13 mouse cellular contexts compared by ENCODE assay signal in genomic region chr4:83976067-83976466, GRCm38 (mm10).
DNase-seq lines count a peak whose midpoint lies in the region; ATAC-seq lines count a peak whose summit lies in the region.
"Had no signal": no experiment of that assay in that cellular context is flagged by ENCODE, and none has a peak within 500 bp of the region (broad histone marks: within the 10 kb centered on the region; RNA-seq: fewer than 3 reads in every experiment).

No protein-coding gene starts in this region.

- H3K9ac ChIP-seq in kidney, embryonic 16.5 days (replicated peaks; ENCODE audit: low read length), result no peak overlapping the region
- H3K9ac ChIP-seq in hindbrain, embryonic 12.5 days, result no peak overlapping the region
- no peak overlapping the region for H3K9ac ChIP-seq in neural tube, embryonic 13.5 days
- H3K9ac ChIP-seq: forebrain, embryonic 15.5 days had no signal

- H3K4me1 ChIP-seq in kidney, embryonic 16.5 days (ENCODE audit: insufficient read depth, low read length), result peaks cover 3% of the 10 kb centered on the region; the same call in 1 of the 2 replicates
- H3K4me1 ChIP-seq in hindbrain, embryonic 12.5 days, result peaks cover 6% of the 10 kb centered on the region; the same call in 1 of the 2 replicates
- H3K4me1 ChIP-seq in neural tube, embryonic 13.5 days (replicated peaks), result peaks cover 6% of the 10 kb centered on the region
- H3K4me1 ChIP-seq in midbrain, embryonic 10.5 days, result peaks cover 2% of the 10 kb centered on the region; the same call in 1 of the 2 replicates
- H3K4me1 ChIP-seq: forebrain, embryonic 15.5 days had no signal

- DNase-seq in adrenal gland, postnatal 14 days, result peak; percentile 22
- DNase-seq in adrenal gland, adult 8-10 months, result no peak
- DNase-seq in kidney, postnatal 36 days, result no peak
- no peak for DNase-seq in midbrain, embryonic 10.5 days (ENCODE audit: low spot score)
- no peak for DNase-seq in urinary bladder, postnatal 4 days (ENCODE audit: low spot score in 2 of 2)
- DNase-seq: adrenal gland, adult 2 months; cerebellum, adult 8-10 months; kidney, postnatal 25 days had no signal

- H3K4me3 ChIP-seq in kidney, embryonic 16.5 days (ENCODE audit: low read length), result no peak overlapping the region
- H3K4me3 ChIP-seq in hindbrain, embryonic 12.5 days, result no peak overlapping the region
- no peak overlapping the region for H3K4me3 ChIP-seq in neural tube, embryonic 13.5 days
- no peak overlapping the region for H3K4me3 ChIP-seq in midbrain, embryonic 10.5 days
- H3K4me3 ChIP-seq: forebrain, embryonic 15.5 days; megakaryocyte, embryonic 14.5 days had no signal

- H3K4me2 ChIP-seq in kidney, embryonic 16.5 days (replicated peaks; ENCODE audit: low read depth, low read length), result no peak overlapping the region
- H3K4me2 ChIP-seq in hindbrain, embryonic 12.5 days (replicated peaks), result 0 out of 2 replicates have a peak overlapping the region, but pooled peaks have one; percentile 13
- peak overlapping the region; percentile 11 for H3K4me2 ChIP-seq in neural tube, embryonic 13.5 days
- H3K4me2 ChIP-seq: forebrain, embryonic 15.5 days had no signal

- 0 out of 2 replicates have a peak, but pooled peaks have one; percentile 42 for ATAC-seq in kidney, embryonic 16.5 days (ENCODE audit: low FRiP score, low TSS enrichment)
- no peak for ATAC-seq in hindbrain, embryonic 12.5 days (ENCODE audit: low FRiP score)
- no peak for ATAC-seq in neural tube, embryonic 13.5 days (ENCODE audit: low read depth)
- ATAC-seq: forebrain, embryonic 15.5 days had no signal

- H3K9me3 ChIP-seq in kidney, embryonic 16.5 days (ENCODE audit: low read length), result no peaks in the 10 kb centered on the region
- H3K9me3 ChIP-seq in hindbrain, embryonic 12.5 days (replicated peaks), result no peaks in the 10 kb centered on the region
- no peaks in the 10 kb centered on the region for H3K9me3 ChIP-seq in neural tube, embryonic 13.5 days
- no peaks in the 10 kb centered on the region for H3K9me3 ChIP-seq in midbrain, embryonic 10.5 days (replicated peaks)
- H3K9me3 ChIP-seq: forebrain, embryonic 15.5 days had no signal

- no peaks in the 10 kb centered on the region for H3K27me3 ChIP-seq in kidney, embryonic 16.5 days (ENCODE audit: insufficient read depth, low read length)
- H3K27me3 ChIP-seq in hindbrain, embryonic 12.5 days, result no peaks in the 10 kb centered on the region; the same call in none of the 2 replicates
- H3K27me3 ChIP-seq in neural tube, embryonic 13.5 days, result peaks cover 11% of the 10 kb centered on the region
- no peaks in the 10 kb centered on the region for H3K27me3 ChIP-seq in midbrain, embryonic 10.5 days (ENCODE audit: low read depth, poor library complexity, severe bottlenecking)
- H3K27me3 ChIP-seq: forebrain, embryonic 15.5 days had no signal

- H3K36me3 ChIP-seq in kidney, embryonic 16.5 days (ENCODE audit: insufficient read depth, low read length), result no peaks in the 10 kb centered on the region
- H3K36me3 ChIP-seq in hindbrain, embryonic 12.5 days, result no peaks in the 10 kb centered on the region
- no peaks in the 10 kb centered on the region for H3K36me3 ChIP-seq in neural tube, embryonic 13.5 days
- H3K36me3 ChIP-seq in midbrain, embryonic 10.5 days, result no peaks in the 10 kb centered on the region
- H3K36me3 ChIP-seq: forebrain, embryonic 15.5 days had no signal

- 35% methylated on average over 12 of the region's 12 CpGs for WGBS in kidney, embryonic 16.5 days
- WGBS in hindbrain, embryonic 12.5 days, result 35% methylated on average over 12 of the region's 12 CpGs
- WGBS in neural tube, embryonic 13.5 days, result 20% methylated on average over 12 of the region's 12 CpGs
- 75% methylated on average over 12 of the region's 12 CpGs for WGBS in midbrain, embryonic 10.5 days

- H3K27ac ChIP-seq in kidney, embryonic 16.5 days (ENCODE audit: low read length), result peak overlapping the region; percentile 29; the same call in 1 of the 2 replicates
- no peak overlapping the region for H3K27ac ChIP-seq in hindbrain, embryonic 12.5 days
- no peak overlapping the region for H3K27ac ChIP-seq in neural tube, embryonic 13.5 days (replicated peaks)
- no peak overlapping the region for H3K27ac ChIP-seq in midbrain, embryonic 10.5 days (replicated peaks)
- H3K27ac ChIP-seq: forebrain, embryonic 15.5 days had no signal
